Comparison of ENCODE assay signal across 8 mouse cellular contexts in genomic region chr19:43879401-43880212, GRCm38 (mm10).
DNase-seq lines count a peak whose midpoint lies in the region; ATAC-seq and TF ChIP-seq lines count a peak whose summit lies in the region.

No protein-coding gene starts in this region.

- 2% methylated on average over 41 of the region's 41 CpGs for WGBS in intestine, postnatal 0 days
- WGBS in limb, embryonic 15.5 days: under 1% methylated on average over 41 of the region's 41 CpGs
- 2% methylated on average over 41 of the region's 41 CpGs for WGBS in midbrain, embryonic 16.5 days

- H3K9ac ChIP-seq in intestine, postnatal 0 days (ENCODE audit: low read depth, low read length): peak overlapping the region; percentile 54
- H3K9ac ChIP-seq in limb, embryonic 15.5 days: peak overlapping the region; percentile 66
- H3K9ac ChIP-seq in midbrain, embryonic 16.5 days (ENCODE audit: low read depth, low read length): peak overlapping the region; percentile 70

- peak overlapping the region; percentile 76 for H3K4me2 ChIP-seq in intestine, postnatal 0 days (replicated peaks; ENCODE audit: low read depth)
- H3K4me2 ChIP-seq in limb, embryonic 15.5 days: peak overlapping the region; percentile 83
- peak overlapping the region; percentile 76 for H3K4me2 ChIP-seq in midbrain, embryonic 16.5 days (ENCODE audit: low read length)

- H3K27ac ChIP-seq in intestine, postnatal 0 days (ENCODE audit: low read depth, low read length): peak overlapping the region; percentile 60
- peak overlapping the region; percentile 94 for H3K27ac ChIP-seq in limb, embryonic 15.5 days
- peak overlapping the region; percentile 78 for H3K27ac ChIP-seq in midbrain, embryonic 16.5 days (ENCODE audit: low read length)

- H3K27me3 ChIP-seq in intestine, postnatal 0 days (replicated peaks; ENCODE audit: control insufficient read depth, insufficient read depth, low read length): no peaks in the 10 kb centered on the region
- no peaks in the 10 kb centered on the region for H3K27me3 ChIP-seq in limb, embryonic 15.5 days
- H3K27me3 ChIP-seq in midbrain, embryonic 16.5 days (ENCODE audit: control insufficient read depth, insufficient read depth, low read depth, low read length): no peaks in the 10 kb centered on the region

- H3K4me3 ChIP-seq in intestine, postnatal 0 days (ENCODE audit: low read depth, low read length): peak overlapping the region; percentile 56
- peak overlapping the region; percentile 69 for H3K4me3 ChIP-seq in limb, embryonic 15.5 days
- H3K4me3 ChIP-seq in midbrain, embryonic 16.5 days (ENCODE audit: low read depth, low read length): peak overlapping the region; percentile 73

- peak; percentile 53 for DNase-seq in kidney, adult 18-20 months
- no peak for DNase-seq in kidney, adult 11 months
- DNase-seq in embryo, embryonic 9.5 days (ENCODE audit: extremely low spot score): peak; percentile 92
- peak; percentile 67 to 70 for DNase-seq in heart, adult 18-20 months
- peak; percentile 87 for DNase-seq in testis, postnatal 10 days (ENCODE audit: low spot score)

- TF ChIP-seq CTCF in intestine, postnatal 0 days (IDR thresholded peaks at IDR 0.05; ENCODE audit: low read depth): peak; percentile 44

- ATAC-seq in intestine, postnatal 0 days: peak; percentile 63
- ATAC-seq in limb, embryonic 15.5 days (ENCODE audit: insufficient number of reproducible peaks, low FRiP score, low TSS enrichment, low read depth): peak; percentile 74
- peak; percentile 88 for ATAC-seq in midbrain, embryonic 16.5 days

- H3K36me3 ChIP-seq in intestine, postnatal 0 days (ENCODE audit: control insufficient read depth, insufficient read depth): no peaks in the 10 kb centered on the region
- peaks cover 3% of the 10 kb centered on the region for H3K36me3 ChIP-seq in limb, embryonic 15.5 days
- no peaks in the 10 kb centered on the region for H3K36me3 ChIP-seq in midbrain, embryonic 16.5 days (ENCODE audit: control insufficient read depth, insufficient read depth, low read length)

- H3K4me1 ChIP-seq in intestine, postnatal 0 days (replicated peaks; ENCODE audit: control insufficient read depth, insufficient read depth, low read length): peaks cover 38% of the 10 kb centered on the region
- H3K4me1 ChIP-seq in limb, embryonic 15.5 days: peaks cover 56% of the 10 kb centered on the region
- peaks cover 32% of the 10 kb centered on the region for H3K4me1 ChIP-seq in midbrain, embryonic 16.5 days (ENCODE audit: control insufficient read depth, insufficient read depth, low read length)

- no peaks in the 10 kb centered on the region for H3K9me3 ChIP-seq in intestine, postnatal 0 days (ENCODE audit: control insufficient read depth)
- H3K9me3 ChIP-seq in limb, embryonic 15.5 days: no peaks in the 10 kb centered on the region
- H3K9me3 ChIP-seq in midbrain, embryonic 16.5 days (replicated peaks; ENCODE audit: control insufficient read depth, low read length, poor library complexity, severe bottlenecking): no peaks in the 10 kb centered on the region
